Mouse (Mus musculus): ENCODE data around the gene H2-Ke6.

DNA sequence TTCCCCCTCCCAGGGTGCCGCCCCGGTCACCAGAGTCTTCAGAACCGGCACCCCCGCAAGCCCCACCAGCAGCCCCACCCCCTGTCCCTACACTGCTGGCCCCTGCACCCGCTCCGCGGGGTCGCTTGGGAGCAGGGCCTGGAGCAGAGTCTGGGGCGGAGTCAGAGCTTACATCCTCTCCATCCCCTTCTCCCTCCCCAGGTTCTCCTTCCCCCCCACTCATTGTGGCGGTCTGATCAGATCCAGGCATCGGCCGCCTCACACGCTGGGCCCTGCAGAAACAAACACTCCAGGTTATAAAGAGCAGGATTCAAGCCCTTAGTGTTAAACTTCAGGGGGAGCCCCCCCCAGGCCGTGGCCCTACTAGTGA, 5.5 kb downstream of the H2-Ke6 start:
- TF ChIP-seq POLR2A (IDR thresholded peaks at IDR 0.05; ENCODE audit: control insufficient read depth, extremely low read depth, insufficient read depth, low read length, poor library complexity): no peak
- no peak for TF ChIP-seq CTCF (IDR thresholded peaks at IDR 0.05; ENCODE audit: borderline replicate concordance, control insufficient read depth, extremely low read depth, insufficient read depth, low read length, poor library complexity)

Measured in thymus, adult 2 months (tissue).